Mouse (Mus musculus) hindbrain, embryonic 15.5 days (tissue): ENCODE results near the gene Tacc2. TPM values are rescaled to one million over a fixed set of nuclear protein-coding genes. Genes with fewer than 3 reads are reported as not detected.

Experiments used
- ATAC-seq: fragments of 200-750 bp; cut with Nextera tagmentation; 2 replicates; pipeline ENCODE4 v1.8.0; 2017; ENCODE audit warnings: low read depth, moderate number of reproducible peaks, moderate TSS enrichment; ENCODE audit not compliant: low FRiP score
- H3K27ac ChIP-seq: fragments of 300-500 bp; sonication (generic); replicated peaks from 2 replicates; pipeline ENCODE4 v1.5.1; 2015; ENCODE audit warnings: mild to moderate bottlenecking, inconsistent platforms
- H3K27me3 ChIP-seq: fragments of 300-500 bp; sonication (generic); 2 replicates; pipeline ENCODE4 v1.6.1; 2015; ENCODE audit warnings: control low read depth, inconsistent platforms
- H3K36me3 ChIP-seq: fragments of 300-500 bp; sonication (generic); 2 replicates; pipeline ENCODE4 v1.6.1; 2015; ENCODE audit warnings: control low read depth, inconsistent platforms
- H3K4me1 ChIP-seq: fragments of 300-500 bp; sonication (generic); replicated peaks from 2 replicates; pipeline ENCODE4 v1.6.1; 2015; ENCODE audit warnings: control low read depth, inconsistent platforms
- H3K4me2 ChIP-seq: fragments of 300-500 bp; sonication (generic); 2 replicates; pipeline ENCODE4 v1.6.1; 2015; ENCODE audit warnings: moderate library complexity, mild to moderate bottlenecking, inconsistent platforms
- H3K4me3 ChIP-seq: fragments of 300-500 bp; sonication (generic); 2 replicates; pipeline ENCODE4 v1.5.1; 2015; ENCODE audit warnings: mild to moderate bottlenecking, inconsistent platforms
- H3K9ac ChIP-seq: fragments of 300-500 bp; sonication (generic); 2 replicates; pipeline ENCODE4 v1.6.1; 2015; ENCODE audit warnings: inconsistent platforms
- H3K9me3 ChIP-seq: fragments of 300-500 bp; sonication (generic); 2 replicates; pipeline ENCODE4 v1.6.1; 2016; ENCODE audit warnings: control low read depth, inconsistent platforms
- WGBS: fragments of 180-500 bp; shearing (Covaris S2); methylation state at CpG from one replicate; pipeline ENCODE4 v1.1.7; 2015; 5-methylcytosine and 5-hydroxymethylcytosine counted together
- polyA plus RNA-seq: library from polyadenylated mRNA; unstranded; fragments of >200 nt; fragmentation: Nextera tagmentation; extraction: Ambion mirVana; gene quantifications from 2 replicates; pipeline ENCODE4 v1.2.1, GENCODE M21; 2015

The Tacc2 gene
- polyA plus RNA-seq, 1 experiment from 2014 or later = 65.3 TPM

DNA sequence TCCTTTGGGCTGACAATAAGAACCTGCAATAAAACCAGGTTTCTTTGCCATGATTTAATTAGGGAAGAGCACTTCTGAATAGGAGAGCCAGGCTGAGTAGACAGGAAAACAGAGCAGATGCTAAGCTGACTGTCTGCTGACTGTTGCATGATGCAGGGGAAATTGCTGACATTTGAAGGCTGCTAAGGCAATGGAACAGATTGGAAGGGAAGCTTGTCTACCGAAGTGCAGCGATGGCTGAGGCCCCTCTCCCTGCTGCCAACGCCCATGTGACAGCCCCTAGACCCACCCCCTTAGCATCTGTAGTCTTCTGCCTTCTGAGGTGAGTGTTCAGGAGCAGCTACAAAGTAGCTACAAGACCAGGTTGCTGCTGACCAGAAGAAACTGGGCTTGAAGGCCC lies 148.9 kb downstream of the Tacc2 start:
- WGBS = 86% methylated on average over 3 of the region's 3 CpGs
- Histone ChIP-seq H3K4me2 (no peak overlapping the region), H3K4me3 (no peak overlapping the region), H3K9ac (no peak overlapping the region), H3K4me1 (peaks cover 7% of the 10 kb centered on the region), H3K9me3 (no peaks in the 10 kb centered on the region), H3K27ac (no peak overlapping the region), H3K27me3 (no peaks in the 10 kb centered on the region), H3K36me3 (peaks cover 20% of the 10 kb centered on the region)
- no peak for ATAC-seq

DNA sequence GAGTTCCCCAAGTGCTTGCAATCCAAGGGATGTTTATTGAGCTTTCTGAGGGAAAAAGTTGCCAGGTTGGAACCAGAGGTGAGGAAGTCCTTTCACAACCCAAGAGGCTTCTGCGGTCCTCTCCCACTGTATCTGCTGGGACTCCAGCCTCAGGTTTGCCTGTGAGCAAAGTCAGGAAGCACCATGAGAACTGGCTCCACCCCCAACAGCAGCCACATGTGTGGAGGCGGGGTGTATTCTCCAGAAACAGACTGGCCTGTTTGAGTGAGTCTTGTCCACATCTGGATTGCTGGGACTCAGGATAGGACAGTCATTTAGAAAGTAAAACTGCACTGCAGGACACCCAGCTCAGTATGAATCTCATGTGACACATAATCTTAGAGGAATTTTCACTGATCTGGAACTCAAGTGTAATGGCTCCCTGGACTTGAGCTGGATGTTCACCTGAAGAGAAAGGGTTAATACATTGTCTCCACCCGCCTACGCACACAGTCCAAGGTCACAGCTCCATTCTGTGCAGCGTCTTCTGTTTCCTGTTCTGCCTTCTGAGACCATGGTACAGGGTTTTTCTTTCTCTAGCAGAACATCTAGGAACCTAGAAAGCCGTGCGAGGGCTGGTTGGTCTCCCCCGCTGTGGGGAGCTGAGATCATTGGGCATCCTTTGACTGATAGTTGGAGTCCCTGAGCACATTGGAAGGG lies 149.6 kb downstream of the Tacc2 start:
- peaks cover 20% of the 10 kb centered on the region for H3K36me3 ChIP-seq
- H3K9me3 ChIP-seq = no peaks in the 10 kb centered on the region
- H3K4me3 ChIP-seq = no peak overlapping the region
- ATAC-seq = no peak
- H3K9ac ChIP-seq = no peak overlapping the region
- peaks cover 13% of the 10 kb centered on the region for H3K4me1 ChIP-seq
- no peak overlapping the region for H3K4me2 ChIP-seq
- WGBS = 68% methylated on average over 8 of the region's 8 CpGs
- H3K27ac ChIP-seq = no peak overlapping the region
- no peaks in the 10 kb centered on the region for H3K27me3 ChIP-seq

DNA sequence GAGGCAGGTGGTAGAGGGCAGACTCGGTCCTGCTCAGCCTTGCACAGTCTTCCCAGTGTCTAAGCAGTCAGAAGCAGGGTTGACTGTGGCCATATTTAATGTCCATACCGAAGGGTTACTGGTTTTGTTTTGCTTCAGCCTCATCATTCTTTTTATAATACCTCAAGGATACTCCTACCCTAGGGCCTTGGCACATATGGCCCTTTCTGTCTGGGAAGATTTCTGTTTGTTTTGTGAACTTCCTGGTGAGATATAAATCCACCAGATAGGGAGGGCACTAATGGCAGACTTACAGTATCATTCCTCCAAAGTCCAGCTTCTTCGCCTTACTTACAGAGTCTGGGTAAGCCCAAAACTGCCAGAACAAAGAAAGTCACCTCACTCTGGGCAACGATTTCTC lies 150.3 kb downstream of the Tacc2 start:
- Histone ChIP-seq H3K4me2 (no peak overlapping the region), H3K4me1 (peaks cover 19% of the 10 kb centered on the region), H3K4me3 (no peak overlapping the region), H3K27me3 (no peaks in the 10 kb centered on the region), H3K27ac (no peak overlapping the region), H3K9ac (no peak overlapping the region), H3K9me3 (no peaks in the 10 kb centered on the region), H3K36me3 (peaks cover 20% of the 10 kb centered on the region)
- WGBS = 95% methylated on average over 4 of the region's 4 CpGs
- ATAC-seq = no peak

DNA sequence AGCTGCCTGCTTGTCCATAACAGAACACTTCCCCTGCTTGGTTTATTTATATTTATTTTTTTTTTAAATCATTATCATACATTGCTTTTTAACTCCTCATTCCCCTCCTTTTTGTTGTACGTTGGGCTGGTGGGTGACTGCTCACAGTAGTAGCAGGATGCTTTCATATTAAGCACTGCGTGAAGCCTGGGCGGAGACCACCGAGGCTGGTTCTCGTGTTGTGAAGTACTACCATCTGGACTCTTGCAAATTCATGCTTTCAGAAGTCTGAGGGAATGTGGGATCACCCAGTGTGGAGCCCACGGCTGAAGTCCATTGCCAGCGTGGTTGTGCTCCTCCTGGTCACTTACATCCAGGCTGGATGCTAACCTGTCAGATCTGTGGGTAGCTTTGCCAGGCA lies 154.6 kb downstream of the Tacc2 start:
- Histone ChIP-seq H3K36me3 (peaks cover 52% of the 10 kb centered on the region), H3K4me2 (no peak overlapping the region), H3K27me3 (no peaks in the 10 kb centered on the region), H3K9me3 (no peaks in the 10 kb centered on the region), H3K4me3 (no peak overlapping the region), H3K27ac (peak overlapping the region; percentile 63; the same call in 1 of the 2 replicates), H3K4me1 (peaks cover 28% of the 10 kb centered on the region), H3K9ac (no peak overlapping the region)
- 60% methylated on average over 7 of the region's 7 CpGs for WGBS
- no peak for ATAC-seq

DNA sequence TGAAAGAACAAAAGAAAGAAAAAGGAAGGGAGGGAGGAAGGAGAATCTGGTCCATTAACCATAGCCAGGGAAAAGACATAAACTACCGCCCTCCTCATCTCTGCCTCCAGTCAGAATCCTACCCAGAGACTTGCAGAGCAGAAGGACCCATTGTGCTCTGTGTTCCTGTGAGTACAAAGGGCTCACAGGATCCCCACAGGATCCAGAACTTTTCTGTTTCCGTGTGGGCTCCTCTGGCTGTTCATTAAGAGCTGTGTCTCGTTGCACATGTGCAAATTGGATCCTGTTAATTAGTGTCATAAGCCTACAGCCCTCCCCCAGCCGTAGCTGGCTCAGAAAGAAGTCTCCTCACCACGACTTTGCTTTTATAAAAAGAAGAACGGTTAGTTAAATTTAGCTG lies 155.7 kb downstream of the Tacc2 start:
- H3K9ac ChIP-seq = no peak overlapping the region
- H3K4me1 ChIP-seq = peaks cover 24% of the 10 kb centered on the region
- no peak overlapping the region for H3K4me3 ChIP-seq
- H3K27ac ChIP-seq = peak overlapping the region; percentile 67
- no peak overlapping the region; the same call in 1 of the 2 replicates for H3K4me2 ChIP-seq
- WGBS = 35% methylated on average over 6 of the region's 6 CpGs
- no peaks in the 10 kb centered on the region for H3K27me3 ChIP-seq
- no peak for ATAC-seq
- H3K36me3 ChIP-seq = peaks cover 63% of the 10 kb centered on the region
- H3K9me3 ChIP-seq = no peaks in the 10 kb centered on the region

DNA sequence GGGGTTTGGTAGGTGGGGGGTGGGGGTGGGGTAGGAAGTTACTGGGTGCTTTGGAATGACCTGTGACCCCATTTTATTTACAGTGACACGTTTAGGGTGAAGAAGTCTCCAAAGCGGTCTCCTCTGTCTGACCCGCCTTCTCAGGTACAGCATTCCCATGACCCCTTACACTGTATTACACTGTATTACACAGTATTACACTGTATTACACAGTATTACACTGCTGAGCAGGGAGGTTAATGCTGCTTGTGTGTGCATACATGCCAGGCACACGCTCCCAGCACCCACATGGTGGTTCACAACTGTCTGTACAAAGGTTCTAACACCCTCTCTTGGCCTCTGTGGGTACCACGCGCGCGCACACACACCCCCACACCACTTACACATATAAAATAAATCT lies 156.2 kb downstream of the Tacc2 start:
- Histone ChIP-seq H3K4me2 (no peak overlapping the region), H3K9me3 (no peaks in the 10 kb centered on the region), H3K4me1 (peaks cover 24% of the 10 kb centered on the region), H3K27me3 (no peaks in the 10 kb centered on the region), H3K27ac (no peak overlapping the region; the same call in 1 of the 2 replicates), H3K9ac (no peak overlapping the region), H3K36me3 (peaks cover 67% of the 10 kb centered on the region), H3K4me3 (no peak overlapping the region)
- WGBS = 97% methylated on average over 8 of the region's 8 CpGs
- ATAC-seq = peak; percentile 52; the same call in 1 of the 2 replicates

DNA sequence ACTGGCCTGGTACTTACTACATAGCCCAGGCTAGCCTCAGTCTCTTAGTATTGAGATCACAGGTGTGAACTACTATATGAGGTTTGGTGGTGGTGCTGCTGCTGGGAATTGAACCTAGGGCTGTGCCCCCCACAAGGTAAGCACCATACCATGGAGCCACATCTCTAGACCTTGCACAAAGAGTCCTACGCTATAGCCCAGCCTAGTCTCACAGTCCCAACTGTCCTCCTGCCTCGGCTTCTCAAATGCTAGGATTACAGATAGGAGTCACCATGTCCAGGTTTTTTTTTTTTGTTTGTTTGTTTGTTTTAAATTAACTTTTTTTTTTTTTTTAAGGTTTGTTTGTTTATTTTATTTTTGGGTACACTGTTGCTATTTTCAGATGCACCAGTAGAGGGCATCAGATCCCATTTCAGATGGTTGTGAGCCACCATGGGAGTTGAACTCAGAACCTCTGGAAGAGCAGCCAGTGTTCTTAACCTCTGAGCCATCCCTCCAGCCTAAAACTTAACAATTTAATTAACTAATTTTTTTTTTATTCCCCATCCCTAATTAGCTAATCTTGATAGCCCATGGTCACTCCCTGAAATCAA lies 157.1 kb downstream of the Tacc2 start:
- Histone ChIP-seq H3K27ac (no peak overlapping the region), H3K4me1 (peaks cover 24% of the 10 kb centered on the region), H3K9ac (no peak overlapping the region), H3K4me3 (no peak overlapping the region), H3K9me3 (no peaks in the 10 kb centered on the region), H3K4me2 (no peak overlapping the region), H3K27me3 (no peaks in the 10 kb centered on the region), H3K36me3 (peaks cover 65% of the 10 kb centered on the region)
- no peak for ATAC-seq
- 93% methylated on average over 2 of the region's 2 CpGs for WGBS

DNA sequence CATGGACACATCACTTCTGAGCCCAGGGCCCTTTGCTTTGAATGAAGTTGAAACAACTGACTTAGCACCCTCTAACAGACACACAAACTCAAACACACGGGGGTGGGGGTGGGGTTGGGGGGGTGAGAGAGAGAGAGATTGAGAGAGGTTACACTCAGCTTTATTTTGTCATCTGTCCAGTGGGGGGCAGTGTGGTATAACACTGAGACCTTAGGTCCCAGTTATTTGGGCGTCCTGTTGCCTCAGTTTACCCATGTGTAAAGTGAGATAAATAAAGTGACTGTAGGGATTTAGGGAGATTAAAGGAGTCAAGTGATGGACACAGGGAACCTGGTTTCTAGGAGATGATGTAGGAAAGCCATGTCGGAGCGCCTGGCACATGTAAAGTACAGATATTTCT lies 163.9 kb downstream of the Tacc2 start:
- Histone ChIP-seq H3K9ac (no peak overlapping the region), H3K27me3 (no peaks in the 10 kb centered on the region), H3K4me2 (no peak overlapping the region), H3K9me3 (no peaks in the 10 kb centered on the region), H3K27ac (no peak overlapping the region), H3K4me1 (no peaks in the 10 kb centered on the region), H3K4me3 (no peak overlapping the region), H3K36me3 (peaks cover 93% of the 10 kb centered on the region)
- ATAC-seq = no peak
- WGBS = 82% methylated on average over 4 of the region's 4 CpGs

DNA sequence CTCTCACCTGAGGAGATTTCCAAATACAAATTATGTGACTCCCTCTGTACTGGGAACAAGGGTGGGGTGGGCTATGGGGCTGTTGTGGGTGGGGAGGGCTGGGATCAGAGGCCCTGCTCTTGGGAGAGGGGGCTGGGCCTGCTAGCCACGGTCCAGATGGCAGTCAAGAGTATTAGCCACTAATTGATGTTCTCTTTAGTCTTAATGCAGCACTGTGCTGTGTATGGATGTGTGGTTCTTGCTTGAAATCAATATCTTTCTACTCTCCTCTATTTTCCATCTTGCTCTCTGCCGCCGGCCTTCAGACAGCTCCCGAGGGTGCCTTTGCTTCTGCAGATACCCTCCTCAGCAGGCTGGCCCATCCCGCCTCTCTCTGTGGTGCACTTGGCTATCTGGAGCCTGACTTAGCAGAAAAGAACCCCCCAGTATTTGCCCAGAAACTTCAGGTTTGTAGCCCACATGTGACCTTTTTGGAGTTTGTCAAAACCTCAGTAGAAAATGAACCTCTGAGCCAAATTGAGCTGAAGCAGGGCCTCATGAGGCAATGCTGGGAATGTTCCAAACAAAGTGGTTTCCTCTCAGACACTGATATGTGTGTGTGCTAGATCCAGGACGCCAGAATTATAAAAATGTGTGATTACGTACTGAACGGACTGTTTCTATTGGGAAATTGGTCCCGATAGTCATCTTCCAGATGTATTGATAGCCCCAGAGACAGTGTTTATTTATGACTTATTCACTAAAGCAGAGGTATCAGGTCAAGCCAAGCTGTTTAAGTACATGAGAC lies 166.2 kb downstream of the Tacc2 start:
- H3K9me3 ChIP-seq = no peaks in the 10 kb centered on the region
- H3K4me1 ChIP-seq = 0 out of 2 replicates have a peak, but pooled peaks cover 5% of the 10 kb centered on the region
- H3K27me3 ChIP-seq = no peaks in the 10 kb centered on the region
- no peak for ATAC-seq
- H3K9ac ChIP-seq = no peak overlapping the region
- H3K4me2 ChIP-seq = no peak overlapping the region
- 71% methylated on average over 9 of the region's 9 CpGs for WGBS
- H3K4me3 ChIP-seq = no peak overlapping the region
- peaks cover 78% of the 10 kb centered on the region for H3K36me3 ChIP-seq
- H3K27ac ChIP-seq = no peak overlapping the region

DNA sequence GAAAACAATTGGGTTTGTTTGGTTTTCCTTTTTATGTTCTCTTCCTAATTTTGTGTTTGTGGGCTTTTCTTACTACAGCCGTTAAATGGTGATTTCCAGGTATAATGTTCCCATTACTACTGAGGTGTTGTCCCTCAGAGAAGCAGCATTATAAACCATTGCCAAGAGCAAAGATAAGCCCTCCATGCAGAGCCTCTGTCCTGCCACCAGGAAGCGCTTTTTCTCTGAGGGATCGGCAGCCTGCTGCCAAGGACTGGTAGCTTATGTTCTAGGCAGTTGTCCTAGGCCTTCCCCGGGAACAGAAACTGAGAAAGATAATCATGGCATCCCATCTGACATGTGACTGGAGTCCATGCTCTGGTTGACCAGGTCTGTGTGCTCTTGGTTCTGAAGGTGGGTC lies 171.9 kb downstream of the Tacc2 start:
- Histone ChIP-seq H3K27ac (peak overlapping the region; percentile 61; the same call in 1 of the 2 replicates), H3K36me3 (peaks cover 37% of the 10 kb centered on the region), H3K4me2 (no peak overlapping the region), H3K9me3 (no peaks in the 10 kb centered on the region), H3K4me3 (no peak overlapping the region), H3K27me3 (no peaks in the 10 kb centered on the region), H3K9ac (no peak overlapping the region), H3K4me1 (peaks cover 27% of the 10 kb centered on the region)
- ATAC-seq = no peak
- WGBS = 87% methylated on average over 4 of the region's 4 CpGs

DNA sequence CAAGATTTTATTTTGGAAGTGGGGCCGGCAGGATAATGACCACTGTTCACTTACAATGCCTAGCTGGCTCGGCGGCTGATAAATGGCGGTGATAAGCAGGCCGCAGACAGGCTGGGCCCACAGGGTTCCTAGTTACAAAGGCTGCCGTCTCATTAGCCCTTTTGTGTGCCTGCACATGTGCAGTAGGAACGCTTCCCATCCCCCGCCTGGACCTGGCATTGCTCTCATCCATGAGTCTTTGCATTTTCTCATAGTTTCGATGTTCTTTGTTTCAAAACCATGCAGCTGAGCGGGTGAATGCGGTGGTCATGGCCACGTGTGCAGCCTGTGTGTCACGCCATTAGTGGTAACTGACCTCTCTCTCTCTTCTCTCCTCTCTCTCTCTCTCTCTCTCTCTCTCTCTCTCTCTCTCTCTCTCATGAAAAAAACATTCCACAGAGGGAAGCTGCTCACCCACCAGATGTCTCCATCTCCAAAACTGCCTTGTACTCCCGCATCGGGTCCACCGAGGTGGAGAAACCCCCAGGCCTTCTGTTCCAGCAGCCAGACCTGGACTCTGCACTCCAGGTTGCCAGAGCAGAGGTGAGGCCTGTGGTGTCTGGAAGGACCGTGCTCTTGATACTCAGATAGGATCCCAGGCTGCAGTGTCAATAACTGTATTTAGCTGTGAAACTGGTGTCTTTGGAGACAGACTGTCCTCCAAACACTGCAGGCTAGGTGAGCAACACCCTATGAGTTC lies 173.7 kb downstream of the Tacc2 start:
- Histone ChIP-seq H3K4me1 (peaks cover 34% of the 10 kb centered on the region), H3K9ac (no peak overlapping the region; the same call in 1 of the 2 replicates), H3K9me3 (no peaks in the 10 kb centered on the region), H3K4me2 (no peak overlapping the region), H3K27ac (peak overlapping the region; percentile 61), H3K27me3 (no peaks in the 10 kb centered on the region), H3K36me3 (peaks cover 21% of the 10 kb centered on the region), H3K4me3 (no peak overlapping the region)
- 17% methylated on average over 17 of the region's 17 CpGs for WGBS
- peak; percentile 50 for ATAC-seq
